Mouse (Mus musculus) forebrain, embryonic 15.5 days (tissue): ENCODE measurements around the gene Phc2. TPM values are rescaled to one million over a fixed set of nuclear protein-coding genes. Genes with fewer than 3 reads are reported as not detected.
A peak's percentile ranks its signal among the peaks of the same experiment; 100 is the strongest.

Experiments
- ATAC-seq: fragments of 200-750 bp; cut with Nextera tagmentation; replicated peaks from 2 replicates; pipeline ENCODE4 v1.8.0; 2017; ENCODE audit warnings: mild to moderate bottlenecking, moderate TSS enrichment, moderate library complexity
- H3K27ac ChIP-seq: fragments of 300-500 bp; sonication (generic); replicated peaks from 2 replicates; pipeline ENCODE4 v1.5.1; 2015; ENCODE audit warnings: mild to moderate bottlenecking, inconsistent platforms
- H3K27me3 ChIP-seq: fragments of 300-500 bp; sonication (generic); 2 replicates; pipeline ENCODE4 v1.6.1; 2015; ENCODE audit warnings: inconsistent platforms
- H3K36me3 ChIP-seq: fragments of 300-500 bp; sonication (generic); 2 replicates; pipeline ENCODE4 v1.6.1; 2015; ENCODE audit warnings: mild to moderate bottlenecking, inconsistent platforms
- H3K4me1 ChIP-seq: fragments of 300-500 bp; sonication (generic); 2 replicates; pipeline ENCODE4 v1.6.1; 2015; ENCODE audit warnings: inconsistent platforms
- H3K4me2 ChIP-seq: fragments of 300-500 bp; sonication (generic); replicated peaks from 2 replicates; pipeline ENCODE4 v1.6.1; 2015; ENCODE audit warnings: mild to moderate bottlenecking, inconsistent platforms
- H3K4me3 ChIP-seq: fragments of 300-500 bp; sonication (generic); 2 replicates; pipeline ENCODE4 v1.5.1; 2015; ENCODE audit warnings: mild to moderate bottlenecking, inconsistent platforms
- H3K9ac ChIP-seq: fragments of 300-500 bp; sonication (generic); replicated peaks from 2 replicates; pipeline ENCODE4 v1.6.1; 2015; ENCODE audit warnings: mild to moderate bottlenecking, inconsistent platforms
- H3K9me3 ChIP-seq: fragments of 300-500 bp; sonication (generic); 2 replicates; pipeline ENCODE4 v1.6.1; 2016; ENCODE audit warnings: inconsistent platforms
- WGBS: fragments of 180-500 bp; shearing (Covaris S2); methylation state at CpG from one replicate; pipeline ENCODE4 v1.1.7; 2015; ENCODE audit warnings: mixed read lengths; 5-methylcytosine and 5-hydroxymethylcytosine counted together
- polyA plus RNA-seq: library from polyadenylated mRNA; unstranded; fragments of >200 nt; fragmentation: Nextera tagmentation; extraction: Ambion mirVana; gene quantifications from 2 replicates; pipeline ENCODE4 v1.2.1, GENCODE M21; 2015

Phc2 gene
- polyA plus RNA-seq, 1 experiment from 2014 or later = 88.3 TPM

- Histone ChIP-seq H3K36me3 (0 out of 2 replicates have a peak, but pooled peaks cover 3% of the 10 kb centered on the region), H3K4me2 (peak overlapping the region; percentile 77), H3K9me3 (no peaks in the 10 kb centered on the region), H3K27ac (peak overlapping the region; percentile 93), H3K9ac (peak overlapping the region; percentile 100), H3K4me1 (peaks cover 56% of the 10 kb centered on the region), H3K4me3 (peak overlapping the region; percentile 75), H3K27me3 (no peaks in the 10 kb centered on the region)
- ATAC-seq = peak; percentile 88
- 2% methylated on average over 58 of the region's 68 CpGs for WGBS
Measured at GRCm38 (mm10) chr4:128727019-128727720, 72.7 kb downstream of the Phc2 start.

DNA sequence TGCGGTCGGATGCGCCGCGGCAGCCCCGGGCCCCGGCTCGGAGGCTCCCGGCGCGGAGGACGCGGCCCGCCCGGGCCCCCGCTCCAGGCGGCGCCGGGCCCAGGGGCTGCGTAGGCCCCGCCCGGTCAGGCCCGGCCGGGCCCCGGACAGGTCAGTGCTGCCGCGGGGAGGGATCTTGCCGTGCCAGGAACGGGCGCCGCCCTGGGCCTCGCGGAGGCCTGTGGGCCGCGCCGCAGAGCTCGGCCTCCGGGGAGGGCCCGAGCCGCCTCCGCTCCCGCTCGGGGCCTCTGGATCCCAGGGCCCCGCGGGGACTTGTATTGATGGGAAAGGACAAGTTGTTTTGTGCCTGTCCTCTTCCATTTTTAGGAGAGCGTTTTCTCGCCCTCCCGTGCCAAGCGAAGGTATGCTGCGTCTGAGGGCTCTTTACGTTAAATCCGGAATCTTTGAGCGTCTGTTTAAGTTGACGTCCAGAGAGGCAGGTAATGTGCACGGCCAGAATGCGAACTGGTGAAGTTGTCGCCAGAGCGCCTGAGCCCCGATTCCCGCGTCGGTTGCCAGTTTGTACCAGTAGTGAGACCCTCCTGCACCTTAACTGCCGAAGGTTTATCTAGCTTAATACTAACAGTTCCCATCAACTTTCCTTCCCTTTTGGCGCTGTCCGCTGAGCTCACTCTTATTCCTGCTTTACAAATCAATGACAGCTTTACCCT lies 73.4 kb downstream of the Phc2 start:
- no peaks in the 10 kb centered on the region for H3K9me3 ChIP-seq
- peaks cover 62% of the 10 kb centered on the region for H3K4me1 ChIP-seq
- H3K9ac ChIP-seq = peak overlapping the region; percentile 100
- no peaks in the 10 kb centered on the region for H3K27me3 ChIP-seq
- H3K27ac ChIP-seq = peak overlapping the region; percentile 93
- 0 out of 2 replicates have a peak, but pooled peaks cover 3% of the 10 kb centered on the region for H3K36me3 ChIP-seq
- peak; percentile 47 for ATAC-seq
- peak overlapping the region; percentile 75 for H3K4me3 ChIP-seq
- WGBS = under 1% methylated on average over 64 of the region's 65 CpGs
- H3K4me2 ChIP-seq = peak overlapping the region; percentile 77

- Histone ChIP-seq H3K9me3 (no peaks in the 10 kb centered on the region), H3K27ac (peak overlapping the region; percentile 93), H3K4me2 (peak overlapping the region; percentile 77), H3K36me3 (0 out of 2 replicates have a peak, but pooled peaks cover 3% of the 10 kb centered on the region), H3K4me1 (peaks cover 68% of the 10 kb centered on the region), H3K9ac (peak overlapping the region; percentile 100), H3K27me3 (no peaks in the 10 kb centered on the region), H3K4me3 (peak overlapping the region; percentile 75)
- ATAC-seq = no peak
- WGBS = under 1% methylated on average over 5 of the region's 5 CpGs
Measured at GRCm38 (mm10) chr4:128728431-128728851, 73.9 kb downstream of the Phc2 start.

- H3K4me1 ChIP-seq = peaks cover 71% of the 10 kb centered on the region
- H3K27ac ChIP-seq = peak overlapping the region; percentile 93
- H3K36me3 ChIP-seq = 0 out of 2 replicates have a peak, but pooled peaks cover 3% of the 10 kb centered on the region
- peak overlapping the region; percentile 77 for H3K4me2 ChIP-seq
- no peaks in the 10 kb centered on the region for H3K9me3 ChIP-seq
- peak overlapping the region; percentile 100 for H3K9ac ChIP-seq
- WGBS = 1% methylated on average over 15 of the region's 15 CpGs
- peak; percentile 75 for ATAC-seq
- peak overlapping the region; percentile 75 for H3K4me3 ChIP-seq
- H3K27me3 ChIP-seq = no peaks in the 10 kb centered on the region
Measured at GRCm38 (mm10) chr4:128729033-128729708, 74.7 kb downstream of the Phc2 start.

DNA sequence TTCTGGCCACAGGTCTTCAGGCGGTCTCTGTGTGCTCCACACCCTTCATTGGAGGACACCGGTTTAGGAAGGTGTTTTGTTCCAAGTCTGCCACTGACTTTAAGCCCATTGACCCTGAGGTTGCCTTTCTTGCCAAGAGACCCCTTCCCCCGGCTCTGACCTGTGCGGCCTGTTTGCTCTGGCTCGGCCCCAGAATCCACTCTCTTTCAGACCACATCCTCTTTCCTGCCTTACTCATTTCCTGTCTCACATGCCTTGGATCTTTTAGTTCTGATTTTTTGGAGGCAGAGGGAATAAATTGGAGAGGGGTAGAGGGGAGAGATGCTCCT lies 75.2 kb downstream of the Phc2 start:
- ATAC-seq = no peak
- 14% methylated on average over 5 of the region's 5 CpGs for WGBS
- H3K27ac ChIP-seq = peak overlapping the region; percentile 93
- H3K9me3 ChIP-seq = no peaks in the 10 kb centered on the region
- H3K27me3 ChIP-seq = no peaks in the 10 kb centered on the region
- H3K4me1 ChIP-seq = peaks cover 71% of the 10 kb centered on the region
- H3K4me3 ChIP-seq = peak overlapping the region; percentile 75
- peak overlapping the region; percentile 100 for H3K9ac ChIP-seq
- H3K36me3 ChIP-seq = 0 out of 2 replicates have a peak, but pooled peaks cover 3% of the 10 kb centered on the region
- peak overlapping the region; percentile 77 for H3K4me2 ChIP-seq

DNA sequence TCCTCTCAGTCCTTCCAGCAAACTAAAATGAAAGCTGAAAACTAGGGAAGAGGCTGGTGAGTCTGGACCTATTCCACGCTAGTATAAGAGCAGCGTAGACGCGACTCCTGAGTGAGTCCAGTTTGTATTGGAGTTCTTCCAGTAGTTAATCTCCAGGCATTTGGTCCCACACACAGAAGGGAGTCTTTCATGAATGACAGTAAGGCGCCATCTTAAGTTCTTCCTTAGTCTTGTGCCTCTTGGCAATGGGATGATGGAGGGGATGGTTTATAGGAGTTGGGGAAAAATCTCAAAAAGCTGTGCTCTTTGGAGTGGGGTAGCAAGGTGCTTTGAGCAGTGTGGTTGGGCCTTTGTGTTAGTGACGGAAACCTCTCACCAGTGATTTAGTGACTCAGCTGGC lies 75.8 kb downstream of the Phc2 start:
- Histone ChIP-seq H3K4me2 (peak overlapping the region; percentile 77), H3K36me3 (0 out of 2 replicates have a peak, but pooled peaks cover 3% of the 10 kb centered on the region), H3K27me3 (no peaks in the 10 kb centered on the region), H3K27ac (peak overlapping the region; percentile 93), H3K4me1 (peaks cover 75% of the 10 kb centered on the region), H3K9ac (peak overlapping the region; percentile 100), H3K4me3 (peak overlapping the region; percentile 75), H3K9me3 (no peaks in the 10 kb centered on the region)
- WGBS = 16% methylated on average over 6 of the region's 6 CpGs
- no peak for ATAC-seq

GRCm38 (mm10) chr4:128732794-128733193 lies 78.3 kb downstream of the Phc2 start:
- 40% methylated on average over 5 of the region's 5 CpGs for WGBS
- H3K4me2 ChIP-seq = 0 out of 2 replicates have a peak overlapping the region, but pooled peaks have one; percentile 33
- H3K9me3 ChIP-seq = no peaks in the 10 kb centered on the region
- H3K27ac ChIP-seq = peak overlapping the region; percentile 89
- no peak overlapping the region for H3K9ac ChIP-seq
- H3K27me3 ChIP-seq = no peaks in the 10 kb centered on the region
- peaks cover 91% of the 10 kb centered on the region for H3K4me1 ChIP-seq
- H3K36me3 ChIP-seq = 0 out of 2 replicates have a peak, but pooled peaks cover 3% of the 10 kb centered on the region
- no peak for ATAC-seq
- H3K4me3 ChIP-seq = no peak overlapping the region

DNA sequence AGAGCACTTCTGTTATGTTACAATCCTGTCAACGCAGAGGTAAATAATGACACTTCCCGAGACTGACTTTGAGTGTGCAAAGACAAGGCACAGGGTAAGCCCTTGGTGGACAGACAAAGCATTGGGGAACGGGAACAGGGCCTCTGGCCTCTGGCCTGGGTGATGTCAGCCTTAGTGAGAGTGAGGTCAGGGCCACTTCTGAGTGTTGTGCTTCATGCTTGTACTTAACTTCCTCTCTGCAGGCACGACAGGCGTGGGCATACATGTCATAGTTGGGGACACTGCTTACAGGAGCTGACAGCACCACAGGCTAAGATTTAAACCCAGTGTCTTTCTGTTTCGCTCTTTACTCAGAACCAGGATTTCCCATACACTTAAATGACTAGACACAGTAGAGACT lies 79.0 kb downstream of the Phc2 start:
- Histone ChIP-seq H3K27me3 (no peaks in the 10 kb centered on the region), H3K4me1 (peaks cover 96% of the 10 kb centered on the region), H3K27ac (peak overlapping the region; percentile 89), H3K4me2 (peak overlapping the region; percentile 33), H3K9ac (peak overlapping the region; percentile 37), H3K4me3 (no peak overlapping the region), H3K36me3 (0 out of 2 replicates have a peak, but pooled peaks cover 3% of the 10 kb centered on the region), H3K9me3 (no peaks in the 10 kb centered on the region)
- no peak for ATAC-seq
- 25% methylated on average over 6 of the region's 6 CpGs for WGBS

DNA sequence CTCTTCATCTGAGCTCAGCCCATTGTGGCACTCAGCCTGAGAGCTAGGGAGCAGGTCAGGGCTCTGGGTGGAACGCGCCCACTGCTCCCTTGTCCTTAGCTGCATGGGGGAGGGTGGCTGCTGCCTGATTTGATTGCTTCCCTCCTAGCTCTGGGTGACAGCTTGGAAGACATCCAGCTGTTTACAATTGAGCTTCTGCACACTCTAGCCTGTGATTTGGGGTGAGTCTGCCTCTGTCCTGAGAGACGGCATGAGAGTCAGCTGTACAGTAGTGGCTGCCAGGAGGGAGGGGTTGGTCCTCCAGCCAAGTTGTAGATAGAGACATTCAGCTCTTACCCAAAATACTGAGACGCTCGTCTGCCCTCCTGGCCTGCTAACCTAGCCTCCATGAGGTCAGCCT lies 79.7 kb downstream of the Phc2 start:
- peak overlapping the region; percentile 33 for H3K4me2 ChIP-seq
- H3K27me3 ChIP-seq = no peaks in the 10 kb centered on the region
- H3K36me3 ChIP-seq = 0 out of 2 replicates have a peak, but pooled peaks cover 3% of the 10 kb centered on the region
- no peak overlapping the region for H3K4me3 ChIP-seq
- peak; percentile 69 for ATAC-seq
- H3K9me3 ChIP-seq = no peaks in the 10 kb centered on the region
- H3K27ac ChIP-seq = peak overlapping the region; percentile 89
- 8% methylated on average over 5 of the region's 5 CpGs for WGBS
- peak overlapping the region; percentile 37 for H3K9ac ChIP-seq
- peaks cover 90% of the 10 kb centered on the region for H3K4me1 ChIP-seq

- 58% methylated on average over 18 of the region's 18 CpGs for WGBS
- peaks cover 82% of the 10 kb centered on the region for H3K4me1 ChIP-seq
- H3K4me2 ChIP-seq = peak overlapping the region; percentile 33
- 0 out of 2 replicates have a peak, but pooled peaks cover 3% of the 10 kb centered on the region for H3K36me3 ChIP-seq
- H3K4me3 ChIP-seq = no peak overlapping the region
- peak; percentile 6; the same call in 1 of the 2 replicates for ATAC-seq
- H3K27ac ChIP-seq = peak overlapping the region; percentile 89
- H3K27me3 ChIP-seq = no peaks in the 10 kb centered on the region
- peak overlapping the region; percentile 14 for H3K9ac ChIP-seq
- H3K9me3 ChIP-seq = no peaks in the 10 kb centered on the region
Measured at GRCm38 (mm10) chr4:128734721-128735671, 80.5 kb downstream of the Phc2 start.

DNA sequence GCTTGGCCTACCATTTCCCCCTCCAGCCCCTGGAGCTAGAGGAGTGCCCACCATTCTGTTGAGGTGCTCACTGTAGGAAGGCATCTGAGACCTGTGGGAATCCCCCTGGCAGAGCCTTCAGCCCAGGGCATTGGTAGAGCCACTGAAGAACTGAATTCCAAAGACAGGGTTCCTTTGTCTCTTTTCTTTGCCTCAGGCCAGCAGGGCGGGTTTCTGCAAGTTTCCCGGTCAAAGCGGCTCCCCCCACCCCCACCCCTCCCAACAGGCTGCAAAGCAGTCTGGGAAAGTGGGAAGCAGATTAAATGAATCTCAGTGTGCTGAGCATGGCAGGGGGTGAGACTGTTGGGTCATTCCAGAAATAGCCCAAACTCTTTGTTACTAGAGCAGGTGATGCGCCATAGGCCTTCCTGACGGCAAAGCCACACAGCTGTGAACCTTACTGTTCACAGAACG lies 82.7 kb downstream of the Phc2 start:
- H3K27ac ChIP-seq = peak overlapping the region; percentile 89
- no peaks in the 10 kb centered on the region for H3K36me3 ChIP-seq
- H3K9me3 ChIP-seq = no peaks in the 10 kb centered on the region
- 0 out of 2 replicates have a peak overlapping the region, but pooled peaks have one; percentile 1 for H3K9ac ChIP-seq
- 2% methylated on average over 6 of the region's 6 CpGs for WGBS
- H3K27me3 ChIP-seq = no peaks in the 10 kb centered on the region
- ATAC-seq = peak; percentile 55
- H3K4me3 ChIP-seq = no peak overlapping the region
- H3K4me2 ChIP-seq = peak overlapping the region; percentile 33
- H3K4me1 ChIP-seq = peaks cover 68% of the 10 kb centered on the region
